Mouse (Mus musculus) kidney, adult 11 months (tissue): Measurements from ENCODE around the gene Gm45062.

ENCODE experiments used
- DNase-seq: peaks from one replicate; pipeline ENCODE4 v3.0.0; 2022

Gene Gm45062

DNA sequence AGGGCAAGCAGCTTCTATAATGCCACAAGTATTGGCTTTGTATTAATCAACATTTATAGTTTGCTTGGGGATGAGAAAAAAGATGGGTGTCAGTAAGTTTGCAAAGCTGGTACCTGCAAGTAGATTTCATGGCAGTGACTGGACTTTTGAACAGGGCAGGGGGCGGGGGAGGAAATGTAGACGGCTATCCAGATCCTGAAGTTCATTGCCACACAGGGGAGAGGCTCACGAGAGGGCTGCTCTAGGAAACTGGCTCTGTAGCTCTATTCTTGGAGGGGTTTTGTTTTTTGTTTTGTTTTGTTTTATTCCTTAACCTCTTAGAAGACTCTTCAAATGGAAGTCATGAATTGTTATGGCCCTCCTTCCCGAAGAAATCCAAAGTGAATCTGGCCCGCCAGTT is 162.2 kb downstream of the Gm45062 start:
- no peak for DNase-seq

DNA sequence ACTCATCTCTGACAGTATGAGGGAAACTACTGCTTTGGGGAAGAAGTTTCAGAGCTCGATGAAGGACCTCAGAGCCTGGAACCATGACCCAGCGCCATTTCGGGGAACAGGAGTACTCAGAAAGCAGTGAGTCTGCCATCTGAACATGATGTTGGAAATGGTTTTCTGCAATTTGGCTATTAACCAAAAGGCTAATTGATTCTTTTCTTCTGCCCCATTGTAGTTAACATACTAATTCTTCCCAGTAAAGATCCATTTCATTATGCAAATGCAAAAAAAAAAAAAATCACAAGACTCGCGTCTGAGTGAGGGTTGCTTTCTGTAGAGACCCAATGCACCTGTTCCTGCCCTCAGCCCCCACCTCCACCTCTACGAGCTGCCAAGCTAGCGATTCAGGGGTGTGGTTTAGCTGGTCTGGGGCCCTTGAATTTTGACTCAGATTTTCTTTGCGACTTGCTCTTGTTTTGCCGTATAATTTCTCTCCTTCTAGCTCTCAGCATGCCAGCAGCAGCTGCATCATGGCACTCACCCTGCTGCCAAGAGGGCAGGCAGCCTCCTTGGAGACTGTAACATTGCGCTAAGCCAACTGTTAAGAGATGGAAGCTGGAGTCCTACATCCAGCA is 162.8 kb downstream of the Gm45062 start:
- DNase-seq = no peak

DNA sequence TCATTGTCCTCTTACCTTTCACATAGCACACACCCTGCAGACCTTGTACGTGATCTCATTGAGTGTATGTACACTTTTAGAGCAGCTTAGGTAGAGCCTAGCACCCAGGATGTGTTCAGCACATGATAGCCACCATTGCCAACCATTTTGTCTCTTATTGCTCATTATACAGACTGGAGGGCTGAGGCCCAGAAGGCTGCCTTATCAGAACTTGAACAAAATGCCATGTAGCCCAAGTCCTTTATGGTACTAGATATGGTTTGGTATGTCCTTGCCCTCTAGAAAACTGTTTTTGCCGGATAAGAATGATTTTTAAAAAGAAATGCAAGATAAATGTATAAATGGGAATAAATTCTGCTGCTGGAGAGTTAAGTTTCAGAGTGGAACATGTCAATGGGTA is 163.9 kb downstream of the Gm45062 start:
- DNase-seq = no peak

DNA sequence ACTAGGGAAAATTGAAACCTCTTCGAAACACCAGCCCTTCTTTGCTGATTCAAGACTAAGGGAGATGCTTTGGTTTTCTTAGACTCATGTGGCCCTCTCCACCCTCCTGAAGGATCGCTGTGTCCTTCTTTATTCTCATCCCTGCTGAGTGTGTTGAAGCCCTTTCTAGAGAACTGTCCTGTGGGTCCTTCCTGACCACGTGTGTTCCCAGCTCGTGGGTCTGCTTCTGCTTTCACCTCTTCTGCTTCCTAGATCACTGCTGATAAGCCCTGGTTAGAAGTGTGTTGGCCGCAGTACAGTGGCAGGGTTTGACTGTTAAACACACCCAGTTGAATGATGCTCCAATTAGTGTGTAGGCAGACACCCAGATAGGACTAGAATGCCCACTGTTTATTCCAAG is 168.4 kb downstream of the Gm45062 start:
- DNase-seq = no peak

DNA sequence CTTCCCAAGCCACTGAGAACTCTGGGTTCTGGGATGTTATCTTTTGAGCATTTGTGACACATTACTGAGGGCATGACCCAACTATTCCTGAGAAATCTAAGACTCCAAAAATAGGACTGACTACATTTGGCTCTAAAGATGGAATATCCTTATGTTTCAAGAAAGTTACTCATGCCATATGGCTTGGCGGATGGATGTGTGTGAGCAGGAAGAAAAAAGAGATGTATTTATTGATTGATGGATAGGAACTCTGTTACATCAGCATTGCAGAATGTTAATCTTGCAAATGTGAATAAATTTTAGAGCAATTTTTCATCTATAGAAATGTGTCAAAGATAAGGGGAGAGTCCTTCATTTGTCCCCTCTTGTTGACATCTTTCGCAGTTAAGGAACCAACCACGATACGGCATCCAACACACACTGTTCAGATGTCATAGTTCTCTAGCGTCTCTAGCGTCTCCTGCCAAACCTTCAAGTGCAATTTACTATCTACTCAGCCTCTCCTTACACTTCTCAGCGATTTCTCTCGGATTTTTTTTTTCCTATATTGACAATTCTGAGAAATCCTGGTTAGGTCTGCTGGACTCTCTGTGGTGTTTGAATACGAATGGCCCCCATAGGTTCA is 171.5 kb downstream of the Gm45062 start:
- no peak for DNase-seq

DNA sequence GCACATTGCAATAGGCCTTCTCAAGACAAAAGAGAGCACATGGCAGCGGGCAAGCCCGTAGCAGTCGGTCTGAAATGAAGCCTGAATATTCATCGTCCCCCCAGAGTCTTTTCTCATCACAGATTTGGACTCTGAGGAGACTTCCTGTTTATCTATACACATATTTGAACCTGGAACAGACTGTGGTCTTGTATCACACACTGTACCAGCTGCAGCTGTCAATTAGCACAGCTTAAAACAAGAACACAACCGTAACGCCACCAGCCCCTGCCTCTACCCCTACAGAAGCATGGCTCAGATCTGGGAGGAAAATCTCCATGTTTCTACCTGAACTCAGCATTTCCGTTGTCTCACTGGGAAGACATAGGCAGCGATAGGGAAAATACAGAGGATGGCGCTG is 173.9 kb downstream of the Gm45062 start:
- no peak for DNase-seq

DNA sequence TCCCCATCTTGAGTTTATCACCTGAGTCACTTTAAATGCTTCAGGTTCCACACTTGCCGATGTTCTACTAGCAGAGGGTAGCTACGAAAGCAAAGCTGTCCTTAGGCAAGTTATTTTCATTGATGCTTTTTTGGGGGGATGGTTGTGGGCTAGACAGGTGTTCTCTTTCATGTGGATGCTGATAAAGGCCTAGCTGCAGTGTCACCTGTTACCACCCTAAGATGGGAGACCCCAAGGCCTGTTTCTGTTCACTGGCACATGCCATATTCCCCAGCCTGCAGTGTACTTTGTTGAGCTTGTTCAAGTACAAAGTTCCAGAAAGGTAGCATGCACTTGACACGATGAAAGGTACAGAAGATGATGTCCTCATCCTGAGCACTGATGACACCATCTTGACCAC is 178.7 kb downstream of the Gm45062 start:
- DNase-seq = no peak

DNA sequence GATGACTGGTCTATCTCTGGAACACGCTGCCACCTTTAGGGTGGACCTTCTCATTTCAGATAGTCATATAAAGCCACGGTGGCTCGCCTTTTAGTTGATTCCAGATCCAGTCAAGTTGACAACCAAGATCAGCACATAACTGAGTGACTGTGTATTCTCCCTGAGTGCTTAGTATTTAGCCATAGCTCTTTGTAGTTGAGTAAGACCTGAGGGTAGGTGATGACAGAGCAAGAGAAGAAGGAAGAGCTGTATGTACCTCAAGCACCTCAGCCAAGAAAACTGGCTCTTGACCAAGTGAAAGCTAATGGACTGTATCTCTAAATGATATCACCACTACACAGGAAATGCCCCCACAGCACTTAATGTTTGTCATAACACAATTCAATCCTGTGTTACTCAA is 182.6 kb downstream of the Gm45062 start:
- DNase-seq = no peak

DNA sequence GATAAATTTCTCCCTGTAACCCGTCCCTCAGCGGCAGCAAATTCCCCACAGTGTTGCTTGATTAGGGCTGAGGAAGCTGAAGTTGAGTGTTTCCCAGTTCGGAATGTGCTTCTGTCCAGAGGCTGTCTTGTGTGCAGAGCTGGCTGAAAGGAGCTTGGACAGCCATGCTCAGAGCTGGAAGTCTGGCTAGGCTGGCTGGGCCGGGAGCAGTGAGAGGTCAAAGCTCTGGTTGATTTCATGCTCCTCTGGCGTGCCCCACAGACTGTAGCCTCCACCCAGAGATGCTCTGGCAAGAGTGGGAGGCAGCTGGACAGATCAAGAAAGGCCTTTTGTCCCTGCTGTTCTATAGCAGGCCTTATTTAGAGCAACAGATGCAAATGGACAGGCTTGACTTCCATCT is 187.5 kb downstream of the Gm45062 start:
- no peak for DNase-seq

DNA sequence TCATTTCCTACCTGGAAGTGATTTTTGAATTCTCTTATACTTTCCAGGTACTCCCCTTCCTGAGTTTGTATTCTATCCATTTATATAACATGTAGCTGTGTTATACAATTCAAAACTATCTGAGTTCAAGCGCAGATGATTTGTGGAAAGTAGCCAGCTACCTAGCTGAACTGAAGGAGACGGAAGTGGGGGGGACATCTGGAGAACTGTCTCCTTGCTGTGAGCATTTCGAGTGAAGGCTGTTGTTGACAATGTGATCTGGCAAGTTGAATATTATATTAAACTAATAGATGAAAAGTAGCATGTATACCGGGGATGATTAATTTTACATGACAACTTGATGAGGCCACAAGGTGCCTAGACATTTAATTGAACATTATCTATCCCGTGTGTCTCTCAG is 196.3 kb downstream of the Gm45062 start:
- DNase-seq = no peak

DNA sequence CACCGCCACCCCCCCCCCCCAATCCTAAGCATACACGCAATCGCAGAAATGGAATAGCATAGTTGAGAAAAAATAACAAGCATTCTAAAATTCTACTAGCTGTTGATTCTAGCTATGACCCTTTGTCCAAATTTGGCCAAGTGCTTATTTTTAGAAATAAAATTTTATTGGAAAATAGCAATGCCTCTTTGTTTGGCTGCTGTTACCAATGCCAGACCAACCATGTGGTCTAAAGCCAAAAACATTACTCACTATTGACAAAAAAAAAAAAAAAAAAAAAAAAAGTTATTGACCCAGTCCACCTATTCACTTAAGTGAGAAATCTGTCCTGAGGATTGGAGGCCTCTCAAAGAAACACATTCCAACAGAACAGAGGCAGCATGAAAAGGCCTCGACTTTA is 199.3 kb downstream of the Gm45062 start:
- no peak for DNase-seq

DNA sequence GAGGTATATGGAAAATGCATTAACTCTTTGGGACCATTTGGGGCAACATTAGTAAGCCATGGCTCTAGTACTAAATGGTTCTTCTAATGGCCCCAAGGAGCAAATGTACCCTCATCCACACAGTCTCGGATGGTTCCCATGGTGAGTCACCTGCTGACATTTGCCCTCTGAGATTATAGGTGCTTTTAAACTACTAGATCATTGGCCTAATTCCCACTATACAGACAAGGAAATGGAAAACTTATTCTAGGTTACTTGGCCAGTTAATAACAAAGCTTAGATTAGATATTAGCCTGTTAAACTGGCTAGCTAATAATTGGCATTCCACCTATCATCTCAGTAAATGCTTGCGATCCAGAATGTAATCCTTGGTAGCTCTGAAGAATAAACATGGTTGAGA is 203.2 kb downstream of the Gm45062 start:
- DNase-seq = no peak

DNA sequence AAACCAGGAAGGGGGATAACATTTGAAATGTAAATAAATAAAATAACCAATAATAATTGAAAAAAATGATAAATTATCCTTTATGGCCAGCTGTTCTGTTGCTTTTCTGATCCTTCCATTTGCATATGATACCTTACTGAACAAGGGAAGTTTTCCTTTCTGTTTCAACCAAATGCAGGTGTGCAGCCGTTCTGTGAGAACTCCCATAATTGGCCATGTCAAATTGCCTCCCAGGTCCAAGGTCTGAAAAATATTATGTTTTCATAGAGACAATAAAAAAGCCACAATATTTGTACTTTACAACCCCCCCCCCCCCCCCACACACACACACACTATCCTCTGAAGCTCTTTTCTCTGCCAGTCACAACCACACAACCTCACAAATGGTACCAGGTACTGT is 206.1 kb downstream of the Gm45062 start:
- DNase-seq = no peak

DNA sequence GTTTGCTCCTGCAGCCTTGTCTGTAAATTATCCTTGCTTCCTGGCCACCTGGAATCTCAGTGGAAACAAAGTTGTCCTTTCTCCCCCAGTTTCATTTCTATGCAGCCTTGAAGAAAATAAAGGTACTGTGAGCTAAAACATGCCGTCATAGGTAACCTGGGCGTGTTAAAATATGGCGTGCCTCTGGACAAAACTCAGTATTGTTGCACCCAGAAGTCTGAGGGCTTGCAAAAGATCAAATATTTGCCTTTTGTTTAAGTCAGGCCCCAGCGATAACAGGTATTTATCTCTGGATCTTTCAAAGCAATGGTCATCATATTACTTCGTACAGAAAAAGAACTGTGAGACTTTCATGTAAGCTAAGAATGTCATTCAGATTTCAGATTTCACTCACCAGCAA is 206.7 kb downstream of the Gm45062 start:
- no peak for DNase-seq

DNA sequence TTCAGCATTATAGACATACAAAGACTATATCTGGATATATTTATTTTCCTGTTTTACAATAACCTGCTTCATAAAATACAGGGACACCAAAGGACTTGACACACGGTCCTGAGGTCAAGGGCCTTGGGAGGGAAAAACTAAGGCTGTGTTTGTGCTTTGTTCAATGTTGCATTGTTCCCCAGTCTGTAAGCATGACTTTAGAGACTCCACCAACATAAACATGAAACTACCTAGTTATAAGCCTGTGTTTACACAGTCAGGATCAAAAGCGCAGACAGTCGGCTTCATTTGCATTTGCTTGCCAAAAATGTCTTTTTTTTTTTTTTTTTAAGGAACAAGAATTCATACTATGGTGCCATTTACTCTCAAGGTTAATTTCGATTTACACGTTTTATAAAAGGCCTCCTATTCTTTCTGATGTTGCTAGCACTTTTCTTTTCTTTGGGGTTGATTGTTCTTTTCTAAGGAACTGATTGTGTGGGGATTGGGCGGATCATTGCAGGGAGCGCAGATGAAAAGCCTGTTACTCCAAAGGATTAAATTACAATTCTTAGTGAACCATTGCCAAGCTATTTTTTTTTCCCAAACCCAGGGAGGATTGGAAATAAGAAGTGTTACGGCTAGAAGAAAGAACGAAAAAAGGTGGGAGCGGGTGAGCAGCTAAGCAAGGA is 208.6 kb downstream of the Gm45062 start:
- DNase-seq = no peak

DNA sequence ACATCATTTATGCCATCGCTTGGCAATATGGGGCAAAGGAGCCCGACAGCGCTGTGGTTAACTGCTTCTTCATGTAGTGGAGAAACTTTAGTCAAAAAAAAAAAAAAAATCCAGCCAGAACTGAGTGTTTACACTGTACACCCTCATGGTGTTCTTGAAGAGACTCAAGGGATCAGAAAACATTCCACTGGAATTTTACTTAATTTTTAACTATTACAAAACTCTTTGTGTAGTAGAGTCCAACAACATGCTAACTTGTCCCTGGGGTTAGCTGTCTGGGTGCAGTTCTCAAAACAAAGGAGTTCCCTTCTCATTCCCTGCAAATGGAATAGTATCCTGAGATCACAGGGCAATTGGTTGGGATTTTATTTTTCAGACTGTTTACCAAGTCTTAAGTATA is 210.7 kb downstream of the Gm45062 start:
- no peak for DNase-seq

DNA sequence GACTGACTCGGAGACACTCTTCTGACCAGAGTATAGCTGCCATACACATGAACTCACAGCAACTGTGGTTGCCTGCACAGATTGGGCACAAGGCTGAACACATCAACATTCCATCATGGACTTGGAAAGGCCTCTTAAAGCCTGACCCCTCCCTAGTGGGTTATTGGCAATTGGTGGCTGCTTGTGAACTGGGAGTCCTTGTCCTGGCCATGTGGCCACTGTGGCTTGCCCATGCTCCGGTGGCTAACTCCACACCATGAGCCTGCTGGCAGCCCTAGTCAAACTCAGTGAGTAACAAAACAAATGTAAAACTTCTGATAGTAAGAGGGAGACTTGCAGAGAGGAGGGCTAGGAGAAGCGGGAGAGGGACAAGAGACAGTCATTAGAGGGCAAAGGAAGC is 212.9 kb downstream of the Gm45062 start:
- no peak for DNase-seq

DNA sequence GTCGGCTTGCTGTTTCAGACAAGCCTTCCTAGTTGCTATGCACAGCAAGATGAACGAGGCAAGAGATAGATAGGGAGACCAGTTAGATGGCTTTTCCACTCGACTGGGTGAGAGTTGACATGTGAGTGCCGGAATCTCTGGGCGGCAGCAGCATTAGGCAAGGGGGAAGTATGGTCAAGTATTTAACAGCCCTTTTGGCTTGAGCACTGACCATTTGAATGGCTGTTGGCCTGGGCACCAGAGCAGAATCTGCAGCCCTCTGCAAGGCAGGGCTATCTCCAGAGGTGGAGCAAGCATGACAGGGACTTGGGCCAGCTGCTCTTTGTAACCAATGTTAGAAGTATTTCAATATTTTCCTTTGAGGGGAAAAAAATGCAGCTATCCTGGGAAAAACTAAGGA is 213.7 kb downstream of the Gm45062 start:
- no peak for DNase-seq

DNA sequence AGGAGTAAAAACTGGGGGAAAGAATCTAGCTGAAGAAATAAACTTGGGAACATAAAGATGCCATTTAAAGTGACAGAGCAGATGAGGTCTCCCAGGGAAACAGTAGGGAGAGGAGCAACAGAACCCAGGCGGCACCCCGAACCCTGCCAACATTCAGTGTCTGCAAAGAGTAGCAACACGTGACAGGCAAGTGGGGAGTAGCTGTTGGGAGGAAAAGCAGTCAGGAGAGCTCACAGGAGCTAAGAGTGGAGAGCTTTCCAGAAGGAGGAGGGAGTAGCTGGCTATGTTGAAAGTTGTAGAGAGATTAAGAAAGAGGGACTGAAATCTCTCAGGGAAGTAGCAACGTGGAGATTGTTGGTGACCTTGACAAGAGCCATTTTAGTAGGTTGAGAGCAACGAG is 214.2 kb downstream of the Gm45062 start:
- no peak for DNase-seq

DNA sequence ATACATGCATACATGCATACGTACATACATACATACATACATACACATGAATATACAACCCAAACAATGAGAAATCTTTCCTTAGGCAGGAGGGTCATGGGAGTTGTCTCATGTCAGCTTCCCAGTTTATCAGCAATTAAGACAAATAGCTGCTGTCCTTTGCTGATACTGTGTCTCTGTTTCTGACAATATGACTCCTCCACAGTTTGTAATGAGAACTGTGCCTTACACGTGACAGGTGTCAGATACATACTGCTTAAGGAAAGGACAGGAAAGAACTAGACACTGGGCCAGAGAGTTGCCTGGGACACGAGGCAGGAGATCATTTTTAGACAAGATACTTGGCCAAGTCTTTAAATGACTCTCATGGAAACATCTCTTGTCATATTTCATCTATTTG is 215.1 kb downstream of the Gm45062 start:
- DNase-seq = no peak

DNA sequence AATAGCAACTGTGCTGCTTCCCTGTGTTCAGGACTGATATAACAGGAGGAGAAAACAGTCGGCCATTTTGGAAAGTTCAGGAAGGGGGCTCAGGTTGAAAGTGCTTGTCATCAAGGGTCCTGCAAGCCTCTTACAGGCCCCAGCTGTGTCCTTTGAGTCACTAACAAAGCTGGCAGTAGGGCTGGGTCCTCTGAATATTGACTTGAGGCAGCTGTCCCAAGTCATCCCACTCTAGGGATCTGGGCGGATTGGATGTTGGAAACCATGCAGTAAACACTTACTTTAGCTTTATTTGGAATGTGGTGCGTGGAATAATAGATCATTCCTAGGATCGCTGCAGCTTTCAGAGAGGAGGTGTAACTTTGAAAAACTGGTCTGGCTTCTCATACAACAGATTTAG is 215.6 kb downstream of the Gm45062 start:
- no peak for DNase-seq

DNA sequence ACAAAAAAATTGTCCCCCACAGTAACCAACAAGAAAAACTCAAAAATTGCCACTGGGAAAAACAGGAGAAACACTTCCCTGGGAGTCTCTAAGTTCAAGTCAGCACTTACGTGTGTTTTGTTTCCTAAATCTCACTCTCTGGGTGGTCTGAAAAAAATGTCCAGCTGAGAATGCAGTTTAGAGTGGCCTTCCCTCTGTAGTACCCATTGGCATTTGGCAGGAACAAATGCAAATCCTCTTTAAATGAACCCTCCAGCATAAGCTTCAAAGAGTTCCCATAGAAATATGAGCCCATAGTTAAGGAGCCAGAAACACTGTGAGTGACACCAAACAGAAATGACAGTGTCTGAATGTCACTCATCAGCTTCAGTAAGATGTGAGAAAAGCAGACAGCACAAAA is 219.9 kb downstream of the Gm45062 start:
- no peak for DNase-seq

DNA sequence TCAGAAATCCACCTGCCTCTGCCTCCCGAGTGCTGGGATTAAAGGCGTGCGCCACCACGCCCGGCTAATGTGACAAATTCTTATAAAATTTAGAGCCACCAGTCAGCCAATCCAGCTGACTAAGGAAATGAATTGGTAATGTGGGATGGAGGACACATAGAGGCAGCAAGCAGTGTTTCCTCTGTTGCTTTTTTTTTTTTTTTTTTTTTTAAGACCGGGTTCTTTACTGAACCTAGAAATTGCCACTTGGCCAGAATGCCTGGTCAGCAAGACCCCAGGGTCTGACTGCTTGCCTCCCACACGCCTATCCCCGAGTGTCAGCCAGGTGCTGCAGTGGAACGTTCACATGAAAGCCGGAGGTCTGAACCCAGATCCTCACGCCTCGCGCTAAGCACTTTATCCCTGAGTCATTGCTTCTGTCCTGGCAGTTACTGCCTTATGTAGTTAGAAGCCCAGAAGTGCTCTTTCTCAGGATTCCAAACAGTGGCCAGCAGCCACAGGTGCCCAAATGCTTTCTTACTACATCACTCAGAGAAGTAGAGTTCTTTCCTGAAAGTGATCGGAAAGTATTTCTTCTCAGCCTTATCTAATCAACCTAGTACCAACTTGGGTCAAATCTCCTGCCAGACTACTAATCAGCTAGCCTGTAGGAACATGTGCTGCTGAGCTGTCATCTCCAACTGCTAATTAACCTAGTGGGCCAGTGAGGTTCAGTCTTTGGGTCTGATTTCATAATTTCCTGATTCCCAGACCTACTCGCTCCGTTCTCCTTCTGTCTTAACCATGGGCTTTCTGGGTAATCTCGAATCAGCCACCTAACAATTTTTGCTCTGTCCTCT is 225.4 kb downstream of the Gm45062 start:
- DNase-seq = no peak
